Mouse (Mus musculus) liver, postnatal 0 days (tissue): ENCODE data around the gene Kcnq5. TPM values are rescaled to one million over a fixed set of nuclear protein-coding genes. Genes with fewer than 3 reads are reported as not detected.
"Not testable (repeated sequence)": the region's sequence is repeated elsewhere in the genome, so short reads cannot be mapped to it uniquely, and the experiment has no call there.

ENCODE experiments used
- ATAC-seq: fragments of 200-750 bp; cut with Nextera tagmentation; 2 replicates; pipeline ENCODE4 v1.8.0; 2017; ENCODE audit warnings: mild to moderate bottlenecking, moderate library complexity
- DNase-seq: peaks from one replicate; pipeline ENCODE4 v3.0.0-alpha.2; 2016
- H3K27ac ChIP-seq: fragments of 300-500 bp; sonication (generic); 2 replicates; pipeline ENCODE4 v1.5.1; 2014; ENCODE audit warnings: antibody characterized with exemption, moderate library complexity, mild to moderate bottlenecking, low read depth
- H3K27me3 ChIP-seq: fragments of 300-500 bp; sonication (generic); 2 replicates; pipeline ENCODE4 v1.6.1; 2014; ENCODE audit warnings: low read length, control low read depth, mixed read lengths; ENCODE audit not compliant: insufficient read depth
- H3K36me3 ChIP-seq: fragments of 300-500 bp; sonication (generic); replicated peaks from 2 replicates; pipeline ENCODE4 v1.6.1; 2014; ENCODE audit warnings: mild to moderate bottlenecking, control low read depth, low read length, moderate library complexity, mixed read lengths; ENCODE audit not compliant: insufficient read depth
- H3K4me1 ChIP-seq: fragments of 300-500 bp; sonication (generic); 2 replicates; pipeline ENCODE4 v1.6.1; 2014; ENCODE audit warnings: antibody characterized with exemption, mild to moderate bottlenecking, control low read depth; ENCODE audit not compliant: insufficient read depth
- H3K4me2 ChIP-seq: fragments of 300-500 bp; sonication (generic); 2 replicates; pipeline ENCODE4 v1.6.1; 2014; ENCODE audit warnings: low read depth, mild to moderate bottlenecking, low read length, moderate library complexity, mixed read lengths
- H3K4me3 ChIP-seq: fragments of 300-500 bp; sonication (generic); 2 replicates; pipeline ENCODE4 v1.5.1; 2014; ENCODE audit warnings: low read depth, low read length
- H3K9ac ChIP-seq: fragments of 300-500 bp; sonication (generic); replicated peaks from 2 replicates; pipeline ENCODE4 v1.6.1; 2014; ENCODE audit warnings: mild to moderate bottlenecking, moderate library complexity
- H3K9me3 ChIP-seq: fragments of 300-500 bp; sonication (generic); 2 replicates; pipeline ENCODE4 v1.6.1; 2016; ENCODE audit warnings: mild to moderate bottlenecking, control low read depth, low read length, mixed read lengths
- CTCF ChIP-seq: sonication (generic); IDR thresholded peaks from 2 replicates; pipeline ENCODE4 v1.5.1; 2016; ENCODE audit warnings: antibody characterized with exemption, low read depth
- EP300 ChIP-seq: IDR thresholded peaks from 2 replicates; pipeline ENCODE4 v1.6.1; 2016; ENCODE audit warnings: antibody characterized with exemption, low read depth, mild to moderate bottlenecking
- WGBS: fragments of 180-500 bp; shearing (Covaris S2); extraction: QIAGEN DNeasy Blood & Tissue Kit; methylation state at CpG from one replicate; pipeline ENCODE4 v1.1.7; 2014; ENCODE audit not compliant: insufficient replicate concordance; 5-methylcytosine and 5-hydroxymethylcytosine counted together
- polyA plus RNA-seq: library from polyadenylated mRNA; unstranded; fragments of >200 nt; fragmentation: Nextera tagmentation; extraction: Ambion mirVana; gene quantifications from 2 replicates; pipeline ENCODE4 v1.2.1, GENCODE M21; 2015

Kcnq5 gene
- polyA plus RNA-seq, 1 experiment from 2014 or later = 0.21 TPM

DNA sequence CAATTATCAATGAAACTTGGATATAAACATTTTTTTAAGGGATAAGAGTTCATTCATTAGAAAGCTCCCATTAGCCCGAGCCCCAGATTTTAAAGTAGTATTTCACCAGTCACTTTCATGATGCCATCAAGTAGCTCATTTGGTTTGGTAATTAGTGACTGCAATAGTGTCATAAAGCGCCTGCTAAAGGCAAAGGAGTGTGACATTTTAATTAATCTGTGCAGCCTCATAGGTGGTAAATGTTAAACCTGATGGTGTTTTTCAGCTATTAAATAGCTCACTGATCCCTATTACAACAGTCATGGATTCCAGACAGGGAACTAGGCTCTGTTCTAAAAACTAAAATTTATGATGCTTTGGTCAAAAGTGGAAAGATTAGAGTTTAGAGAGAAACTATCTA lies 554.5 kb downstream of the Kcnq5 start:
- Histone ChIP-seq H3K4me3 (no peak overlapping the region), H3K9me3 (no peaks in the 10 kb centered on the region), H3K27ac (no peak overlapping the region), H3K4me2 (no peak overlapping the region), H3K4me1 (no peaks in the 10 kb centered on the region), H3K9ac (no peak overlapping the region), H3K27me3 (no peaks in the 10 kb centered on the region), H3K36me3 (no peaks in the 10 kb centered on the region)
- no peak for TF ChIP-seq EP300
- TF ChIP-seq CTCF = no peak
- no peak for DNase-seq
- no peak for ATAC-seq
- WGBS = 71% methylated on average over 2 of the region's 2 CpGs

DNA sequence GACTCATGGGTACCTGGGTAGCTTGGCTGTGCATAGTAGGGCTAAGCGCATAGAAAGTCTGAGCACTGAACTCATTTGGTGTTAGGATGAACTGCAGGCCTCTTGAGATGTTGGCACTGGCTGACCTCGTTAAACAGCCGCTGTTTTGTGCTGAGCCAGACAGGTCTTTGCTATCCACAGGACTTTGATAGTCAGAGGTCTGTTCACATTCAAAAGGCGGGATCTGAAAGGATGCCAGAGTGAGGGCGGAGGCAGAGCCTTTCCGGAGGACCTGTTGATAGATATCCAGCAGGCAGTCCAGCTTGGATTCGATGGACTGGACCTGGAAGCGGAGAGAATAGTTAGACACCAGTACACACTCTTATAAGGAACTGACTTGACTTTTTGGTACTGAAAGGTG lies 558.9 kb downstream of the Kcnq5 start:
- H3K27ac ChIP-seq = no peak overlapping the region
- DNase-seq (no peak), ATAC-seq (no peak)
- no peak overlapping the region for H3K4me3 ChIP-seq
- no peak overlapping the region for H3K4me2 ChIP-seq
- no peaks in the 10 kb centered on the region for H3K27me3 ChIP-seq
- 81% methylated on average over 8 of the region's 8 CpGs for WGBS
- no peaks in the 10 kb centered on the region for H3K36me3 ChIP-seq
- no peaks in the 10 kb centered on the region for H3K4me1 ChIP-seq
- H3K9ac ChIP-seq = no peak overlapping the region
- TF ChIP-seq EP300 (no peak), CTCF (no peak)
- H3K9me3 ChIP-seq = no peaks in the 10 kb centered on the region

DNA sequence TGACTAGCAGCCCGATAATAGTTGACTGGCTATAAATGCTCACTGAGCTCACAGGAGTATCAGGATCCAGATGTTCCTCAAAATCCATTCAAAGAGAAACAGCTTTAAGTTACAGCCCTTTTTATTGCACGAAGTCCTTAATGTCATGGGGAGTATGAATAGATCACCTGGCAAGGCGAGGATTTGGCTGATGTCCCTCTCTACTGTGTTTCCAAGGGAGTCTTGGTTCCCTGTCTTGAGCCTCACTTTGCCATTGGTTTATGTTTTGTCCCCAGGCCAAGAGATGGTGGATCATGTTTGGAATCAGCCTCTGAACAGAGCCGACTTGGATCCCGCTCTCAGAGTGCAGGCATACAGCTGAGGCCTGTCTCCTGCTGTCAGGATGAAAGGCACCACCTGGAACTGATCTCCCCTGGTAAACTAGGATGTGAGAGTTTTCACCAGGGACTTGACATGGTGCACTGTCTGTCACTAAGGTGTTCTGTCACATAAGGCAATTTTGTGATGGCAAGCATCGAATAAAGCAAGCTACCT lies 570.5 kb downstream of the Kcnq5 start:
- WGBS = 74% methylated on average over 6 of the region's 6 CpGs
- Histone ChIP-seq H3K27ac (no peak overlapping the region), H3K4me3 (no peak overlapping the region), H3K4me2 (no peak overlapping the region), H3K9me3 (no peaks in the 10 kb centered on the region), H3K4me1 (no peaks in the 10 kb centered on the region), H3K27me3 (no peaks in the 10 kb centered on the region), H3K9ac (no peak overlapping the region), H3K36me3 (no peaks in the 10 kb centered on the region)
- no peak for TF ChIP-seq EP300
- no peak for TF ChIP-seq CTCF
- no peak for DNase-seq
- no peak for ATAC-seq

DNA sequence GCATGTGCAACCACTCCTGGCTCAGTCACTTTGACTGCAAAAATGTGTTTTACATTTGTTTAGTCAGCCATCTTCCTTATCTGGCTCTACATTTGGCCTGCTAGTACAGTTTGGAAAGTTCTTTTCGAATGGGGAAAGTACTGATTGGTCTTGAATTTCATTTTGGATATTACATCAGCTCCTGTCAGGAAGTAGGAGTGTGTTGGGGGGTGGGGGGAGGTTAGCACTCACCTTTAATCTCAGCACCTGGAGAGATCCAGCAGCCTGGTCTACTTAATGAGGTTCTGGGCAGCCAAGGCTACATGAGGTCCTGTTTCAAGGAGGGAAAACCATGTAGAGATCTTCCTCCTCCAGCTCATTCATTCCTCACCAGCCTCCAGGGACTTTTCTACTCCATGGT lies 578.5 kb downstream of the Kcnq5 start, which contains the start of gene Khdc1b:
TSS of gene Khdc1b (plus strand) at position 301 of the 400 bp plus-strand sequence.
- WGBS = 79% methylated on average over 1 of the region's 1 CpGs
- Histone ChIP-seq H3K9me3 (no peaks in the 10 kb centered on the region), H3K4me2 (no peak within 1 kb of the TSS), H3K9ac (no peak within 1 kb of the TSS), H3K36me3 (no peaks in the 10 kb centered on the region), H3K4me1 (no peaks in the 10 kb centered on the region), H3K4me3 (no peak within 1 kb of the TSS), H3K27me3 (no peaks in the 10 kb centered on the region), H3K27ac (no peak within 1 kb of the TSS)
- TF ChIP-seq CTCF (no peak), EP300 (no peak)
- DNase-seq (no peak), ATAC-seq (no peak)

DNA sequence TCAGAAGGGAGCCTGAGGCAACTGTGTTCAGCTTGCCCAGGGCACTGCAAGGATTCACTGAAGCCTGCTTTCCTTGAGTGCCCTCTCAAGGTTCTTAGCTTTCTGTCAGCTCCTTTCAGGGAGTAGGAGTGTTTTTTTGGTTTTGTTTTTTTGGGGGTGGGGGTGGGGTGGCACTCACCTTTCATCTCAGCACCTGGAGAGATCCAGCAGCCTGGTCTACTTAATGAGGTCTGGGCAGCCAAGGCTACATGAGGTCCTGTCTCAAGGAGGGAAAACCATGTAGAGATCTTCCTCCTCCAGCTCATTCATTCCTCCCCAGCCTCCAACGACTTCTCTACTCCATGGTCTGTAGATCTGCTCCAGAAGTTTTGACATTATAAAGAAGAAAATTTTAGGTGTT lies 593.7 kb downstream of the Kcnq5 start, which contains the start of gene Khdc1c:
TSS of gene Khdc1c (plus strand) at position 301 of the 400 bp plus-strand sequence.
- not testable (repeated sequence) for DNase-seq, H3K9ac ChIP-seq, H3K27ac ChIP-seq, H3K4me2 ChIP-seq, H3K36me3 ChIP-seq, H3K4me1 ChIP-seq, ATAC-seq, H3K27me3 ChIP-seq, H3K4me3 ChIP-seq, H3K9me3 ChIP-seq
- 61% methylated on average over 1 of the region's 1 CpGs for WGBS

DNA sequence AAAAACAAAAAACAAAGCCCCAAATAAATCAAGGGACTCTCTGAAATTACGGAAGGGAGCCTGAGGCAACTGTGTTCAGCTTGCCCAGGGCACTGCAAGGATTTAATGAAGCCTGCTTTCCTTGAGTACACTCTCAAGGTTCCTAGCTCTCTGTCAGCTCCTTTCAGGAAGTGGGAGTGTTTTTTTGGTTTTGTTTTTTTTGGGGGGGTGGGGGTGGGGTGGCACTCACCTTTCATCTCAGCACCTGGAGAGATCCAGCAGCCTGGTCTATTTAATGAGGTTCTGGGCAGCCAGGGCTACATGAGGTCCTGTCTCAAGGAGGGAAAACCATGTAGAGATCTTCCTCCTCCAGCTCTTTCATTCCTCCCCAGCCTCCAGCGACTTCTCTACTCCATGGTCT lies 612.4 kb downstream of the Kcnq5 start, which contains the start of gene Khdc1a:
TSS of gene Khdc1a (plus strand) at position 301 of the 400 bp plus-strand sequence.
- Histone ChIP-seq H3K4me3 (no peak within 1 kb of the TSS), H3K4me1 (no peaks in the 10 kb centered on the region), H3K27ac (no peak within 1 kb of the TSS), H3K9me3 (no peaks in the 10 kb centered on the region), H3K4me2 (no peak within 1 kb of the TSS), H3K36me3 (no peaks in the 10 kb centered on the region), H3K27me3 (no peaks in the 10 kb centered on the region), H3K9ac (no peak within 1 kb of the TSS)
- 71% methylated on average over 2 of the region's 2 CpGs for WGBS
- DNase-seq = no peak
- TF ChIP-seq CTCF (no peak), EP300 (no peak)
- no peak for ATAC-seq
